15 mouse cellular contexts compared by ENCODE assay signal in the genomic region with DNA sequence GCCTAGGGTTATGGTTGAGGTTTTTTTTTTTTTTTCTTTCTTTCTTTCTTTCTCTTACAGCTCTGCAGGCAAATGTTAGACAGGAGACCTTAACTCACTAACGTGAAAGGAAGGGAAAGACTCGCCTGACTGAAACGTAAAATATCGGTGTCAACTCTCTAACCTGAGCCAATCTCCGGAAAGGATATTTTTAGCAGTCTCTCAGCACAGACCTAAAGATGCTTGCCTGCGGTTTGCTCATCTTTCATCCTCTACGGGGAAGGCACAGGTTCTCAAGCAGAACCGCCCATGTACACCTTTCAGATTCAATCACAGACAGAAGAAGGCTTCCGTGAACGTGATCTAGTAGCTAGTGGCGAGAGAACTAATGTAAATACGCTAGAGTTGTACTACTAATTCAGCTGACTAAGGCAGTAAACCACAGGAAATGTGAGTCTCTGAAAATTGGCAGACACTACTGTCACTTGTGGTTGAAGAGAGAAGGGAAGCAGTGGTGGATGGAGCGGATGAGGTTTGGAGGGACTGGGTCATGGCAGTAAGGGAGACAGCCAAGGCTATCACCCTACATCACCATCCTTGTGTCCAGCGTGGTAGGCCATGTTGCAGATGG. TPM values are rescaled to one million over a fixed set of nuclear protein-coding genes. Genes with fewer than 3 reads are reported as not detected.
DNase-seq lines count a peak whose midpoint lies in the region; ATAC-seq lines count a peak whose summit lies in the region.
"Had no signal": no experiment of that assay in that cellular context is flagged by ENCODE, and none has a peak within 500 bp of the region (broad histone marks: within the 10 kb centered on the region; RNA-seq: fewer than 3 reads in every experiment).

No protein-coding gene starts in this region.

- H3K9ac ChIP-seq in forebrain, embryonic 16.5 days (replicated peaks; ENCODE audit: low read depth, low read length), result no peak overlapping the region; the same call in 1 of the 2 replicates
- H3K9ac ChIP-seq: liver, embryonic 15.5 days; stomach, embryonic 15.5 days had no signal

- H3K27me3 ChIP-seq in forebrain, embryonic 16.5 days (replicated peaks; ENCODE audit: control insufficient read depth, insufficient read depth, low read length), result no peaks in the 10 kb centered on the region
- H3K27me3 ChIP-seq: liver, embryonic 15.5 days; stomach, embryonic 15.5 days had no signal

- WGBS in forebrain, embryonic 16.5 days, result 66% methylated on average over 14 of the region's 14 CpGs

- no peak overlapping the region for H3K27ac ChIP-seq in forebrain, embryonic 16.5 days (ENCODE audit: low read length)
- H3K27ac ChIP-seq: liver, embryonic 15.5 days; stomach, embryonic 15.5 days had no signal

- peaks cover 21% of the 10 kb centered on the region for H3K36me3 ChIP-seq in forebrain, embryonic 16.5 days (ENCODE audit: control insufficient read depth, insufficient read depth)
- H3K36me3 ChIP-seq: liver, embryonic 15.5 days; stomach, embryonic 15.5 days had no signal

- peak overlapping the region; percentile 45 for H3K4me2 ChIP-seq in forebrain, embryonic 16.5 days (ENCODE audit: low read length)
- H3K4me2 ChIP-seq: liver, embryonic 15.5 days; stomach, embryonic 15.5 days had no signal

- ATAC-seq in CD4-positive, CD25-positive, alpha-beta regulatory T cell, adult 4 months, result peak; percentile 83
- no peak for ATAC-seq in forebrain, embryonic 16.5 days
- ATAC-seq in megakaryocyte progenitor cell, adult 5-6 weeks (replicated peaks; ENCODE audit: poor library complexity), result peak; percentile 82

- no peaks in the 10 kb centered on the region for H3K9me3 ChIP-seq in forebrain, embryonic 16.5 days (ENCODE audit: control insufficient read depth, low read length)
- H3K9me3 ChIP-seq: liver, embryonic 15.5 days; stomach, embryonic 15.5 days had no signal

- no peak overlapping the region for H3K4me3 ChIP-seq in forebrain, embryonic 16.5 days (replicated peaks; ENCODE audit: low read length)
- H3K4me3 ChIP-seq: liver, embryonic 15.5 days; stomach, embryonic 15.5 days had no signal

- DNase-seq in lung, postnatal 36 days, result peak; percentile 15
- DNase-seq in lung, adult 18-20 months, result no peak
- DNase-seq in natural killer cell, adult 2 months (ENCODE audit: low spot score in 2 of 2), result no peak
- DNase-seq in lung, postnatal 14 days, result no peak
- no peak for DNase-seq in testis, postnatal 14 days (ENCODE audit: low spot score)
- DNase-seq: adrenal gland, postnatal 25 days; cerebellum, adult 11-12 months; heart, postnatal 10 days; kidney, postnatal 10 days; right cerebral cortex, adult 18-20 months had no signal

- peaks cover 74% of the 10 kb centered on the region for H3K4me1 ChIP-seq in forebrain, embryonic 16.5 days (replicated peaks; ENCODE audit: control insufficient read depth, insufficient read depth, low read length)
- H3K4me1 ChIP-seq: liver, embryonic 15.5 days had no signal

RNA-seq across cellular contexts. Expression of gene Map1b, which starts 12.9 kb away (rescaled TPM):
- under 1 TPM; 0.16 to 0.26 TPM for polyA plus RNA-seq in CD4-positive, CD25-positive, alpha-beta regulatory T cell, adult 4 months (2017; shearing (Covaris generic))
- 1,972 and 2,055 TPM in 2 replicates for polyA plus RNA-seq in forebrain, embryonic 16.5 days (2015; fragmentation: Nextera tagmentation; extraction: Ambion mirVana)
- total RNA-seq in megakaryocyte progenitor cell, adult 5-6 weeks (2015), result 0.02 and 0.94 TPM in 2 replicates
- total RNA-seq in megakaryocyte progenitor cell, adult 5-6 weeks (2017), result 0.04 and 0.10 TPM in 2 replicates

Comparison
In these comparisons a context has a peak if more than half of its experiments do, and no peak if none do; other contexts are left out.
1. RNA of gene Map1b, which starts 12.9 kb away (polyA plus RNA-seq): 1,972 to 2,055 TPM in forebrain, embryonic 16.5 days; 0.16 to 0.26 TPM in CD4-positive, CD25-positive, alpha-beta regulatory T cell, adult 4 months; every median in the first group is over 1,000 times any median in the second.